Mouse (Mus musculus): ENCODE data around the gene Lrrc10. TPM values are rescaled to one million over a fixed set of nuclear protein-coding genes. Genes with fewer than 3 reads are reported as not detected.

The Lrrc10 gene
- polyA plus RNA-seq, 1 experiment from 2014 or later, result not detected

DNA sequence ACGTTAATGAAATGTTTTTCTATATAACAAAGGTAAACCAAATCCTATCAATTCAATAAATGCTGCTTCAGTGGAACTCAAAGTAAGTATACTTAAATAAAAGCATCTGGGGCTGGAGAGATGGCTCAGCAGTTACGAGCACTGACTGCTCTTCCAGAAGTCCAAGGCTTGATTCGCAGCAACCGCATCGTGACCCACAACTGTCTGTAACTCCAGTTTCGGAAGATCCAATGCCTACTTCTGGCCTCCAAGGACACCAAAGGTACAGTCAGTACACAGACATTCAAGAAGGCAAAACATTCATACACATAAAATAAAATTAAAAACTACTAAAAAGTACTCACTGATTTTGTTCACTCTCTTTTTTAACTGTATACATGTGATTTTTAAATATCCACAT lies 51.0 kb downstream of the Lrrc10 start:
- no peaks in the 10 kb centered on the region for H3K9me3 ChIP-seq (ENCODE audit: control insufficient read depth, low read length)
- no peaks in the 10 kb centered on the region for H3K27me3 ChIP-seq (ENCODE audit: control insufficient read depth, insufficient read depth, low read length)
- H3K9ac ChIP-seq (replicated peaks; ENCODE audit: low read depth, low read length), result no peak overlapping the region
- WGBS, result 84% methylated on average over 6 of the region's 6 CpGs
- no peak for ATAC-seq (ENCODE audit: low read depth)
- no peak overlapping the region for H3K4me2 ChIP-seq (ENCODE audit: low read depth, low read length)
- H3K4me1 ChIP-seq (ENCODE audit: control insufficient read depth, insufficient read depth, low read length), result peaks cover 19% of the 10 kb centered on the region
- no peak overlapping the region for H3K4me3 ChIP-seq (ENCODE audit: low read depth, low read length)
- H3K36me3 ChIP-seq (ENCODE audit: control insufficient read depth, insufficient read depth, low read length), result no peaks in the 10 kb centered on the region
- no peak overlapping the region for H3K27ac ChIP-seq (ENCODE audit: low read depth, low read length)

Other genes starting within 250 kb of the Lrrc10 start
- gene Myrfl, start 148.4 kb upstream of the Lrrc10 start, polyA plus RNA-seq (2014; fragmentation: Nextera tagmentation; extraction: Ambion mirVana), result 0.15 and 0.20 TPM in 2 replicates
- gene Rab3ip, start 94.6 kb upstream of the Lrrc10 start, polyA plus RNA-seq (2014; fragmentation: Nextera tagmentation; extraction: Ambion mirVana), result 59.6 and 60.7 TPM in 2 replicates
- gene Gm10271, start 72.7 kb upstream of the Lrrc10 start, polyA plus RNA-seq (2014; fragmentation: Nextera tagmentation; extraction: Ambion mirVana), result not detected in 2 replicates
- gene Best3, start 59.0 kb upstream of the Lrrc10 start, polyA plus RNA-seq (2014; fragmentation: Nextera tagmentation; extraction: Ambion mirVana), result 0.13 and 0.19 TPM in 2 replicates
- gene Cct2, start 18.5 kb downstream of the Lrrc10 start, polyA plus RNA-seq (2014; fragmentation: Nextera tagmentation; extraction: Ambion mirVana), result 272 and 288 TPM in 2 replicates
- 34.1 and 37.7 TPM in 2 replicates for gene Frs2, start 103.2 kb downstream of the Lrrc10 start, polyA plus RNA-seq (2014; fragmentation: Nextera tagmentation; extraction: Ambion mirVana)
- gene Yeats4, start 179.2 kb downstream of the Lrrc10 start, polyA plus RNA-seq (2014; fragmentation: Nextera tagmentation; extraction: Ambion mirVana), result 118 and 126 TPM in 2 replicates
- not detected in 2 replicates for gene 9530003J23Rik, start 193.4 kb downstream of the Lrrc10 start, polyA plus RNA-seq (2014; fragmentation: Nextera tagmentation; extraction: Ambion mirVana)
- 10.3 and 29.8 TPM in 2 replicates for gene Lyz2, start 237.0 kb downstream of the Lrrc10 start, polyA plus RNA-seq (2014; fragmentation: Nextera tagmentation; extraction: Ambion mirVana)
- not detected in 2 replicates for gene Lyz1, start 247.5 kb downstream of the Lrrc10 start, polyA plus RNA-seq (2014; fragmentation: Nextera tagmentation; extraction: Ambion mirVana)